Mouse (Mus musculus): ENCODE results near the gene Sppl2a. TPM values are rescaled to one million over a fixed set of nuclear protein-coding genes. Genes with fewer than 3 reads are reported as not detected.

The Sppl2a gene
- polyA plus RNA-seq, 1 experiment: 19.8 TPM

GRCm38 (mm10) chr2:126844751-126845150, 88.3 kb downstream of the Sppl2a start:
- TF ChIP-seq CTCF (IDR thresholded peaks at IDR 0.05; ENCODE audit: control insufficient read depth, insufficient read depth, insufficient replicate concordance, low read depth, low read length) (no peak), POLR2A (IDR thresholded peaks at IDR 0.05; ENCODE audit: control insufficient read depth, low read depth, low read length) (no peak)
- H3K36me3 ChIP-seq (ENCODE audit: control insufficient read depth, insufficient read depth, low read length): no peaks in the 10 kb centered on the region; the same call in 1 of the 2 replicates
- H3K27ac ChIP-seq (ENCODE audit: control insufficient read depth, insufficient read depth, low read depth, low read length): no peak overlapping the region
- H3K4me3 ChIP-seq (ENCODE audit: control insufficient read depth, low read depth, low read length): no peak overlapping the region
- no peaks in the 10 kb centered on the region for H3K27me3 ChIP-seq (ENCODE audit: control insufficient read depth, insufficient read depth, low read length)
- no peaks in the 10 kb centered on the region for H3K4me1 ChIP-seq (ENCODE audit: control insufficient read depth, insufficient read depth, low read length)

Other genes with a start within 250 kb of the Sppl2a start
- 103 and 108 TPM in 2 replicates for gene Usp8, start 225.9 kb downstream of the Sppl2a start, polyA plus RNA-seq (2012; rRNA removed)
- gene Usp50, start 149.8 kb downstream of the Sppl2a start, polyA plus RNA-seq (2012; rRNA removed): 198 and 223 TPM in 2 replicates
- 3.1 and 6.2 TPM in 2 replicates for gene Trpm7, start 57.0 kb downstream of the Sppl2a start, polyA plus RNA-seq (2012; rRNA removed)
- gene Ap4e1, start 75.5 kb upstream of the Sppl2a start, polyA plus RNA-seq (2012; rRNA removed): 3.1 and 3.5 TPM in 2 replicates
- 4.2 and 6.5 TPM in 2 replicates for gene Blvra, start 137.4 kb upstream of the Sppl2a start, polyA plus RNA-seq (2012; rRNA removed)
- 6.0 and 6.1 TPM in 2 replicates for gene Ncaph, start 200.7 kb upstream of the Sppl2a start, polyA plus RNA-seq (2012; rRNA removed)
- 42.2 and 44.2 TPM in 2 replicates for gene Itpripl1, start 210.2 kb upstream of the Sppl2a start, polyA plus RNA-seq (2012; rRNA removed)

All from testis, adult 2 months (tissue).